Mouse (Mus musculus) A20 (cell line): Measurements from ENCODE around the gene Rab30.

Experiments
- DNase-seq: peaks from one replicate; pipeline ENCODE4 v3.0.0-alpha.2; 2011; ENCODE audit warnings: low read depth, low spot score

Rab30 gene

GRCm38 (mm10) chr7:92842254-92842653 lies 100.9 kb downstream of the Rab30 start:
- no peak for DNase-seq

DNA sequence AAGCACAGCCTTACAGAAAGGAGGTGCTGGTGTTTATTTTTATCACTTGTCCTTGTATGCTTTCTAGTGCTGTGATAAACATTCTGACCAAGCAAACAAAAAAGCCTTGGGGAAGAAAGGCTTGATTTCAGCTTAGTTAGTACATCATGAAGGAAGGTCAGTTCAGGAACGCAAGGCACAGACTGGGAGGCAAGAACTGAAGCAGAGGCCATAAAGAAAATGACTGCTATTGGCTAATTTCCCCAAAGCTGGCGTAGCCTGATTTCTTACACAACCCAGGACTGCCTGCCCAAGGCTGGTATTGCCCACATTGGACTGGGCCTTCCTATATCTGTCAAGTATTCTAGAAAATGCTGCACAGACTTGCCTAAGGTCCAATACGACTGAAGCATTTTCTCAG lies 106.8 kb downstream of the Rab30 start:
- no peak for DNase-seq

DNA sequence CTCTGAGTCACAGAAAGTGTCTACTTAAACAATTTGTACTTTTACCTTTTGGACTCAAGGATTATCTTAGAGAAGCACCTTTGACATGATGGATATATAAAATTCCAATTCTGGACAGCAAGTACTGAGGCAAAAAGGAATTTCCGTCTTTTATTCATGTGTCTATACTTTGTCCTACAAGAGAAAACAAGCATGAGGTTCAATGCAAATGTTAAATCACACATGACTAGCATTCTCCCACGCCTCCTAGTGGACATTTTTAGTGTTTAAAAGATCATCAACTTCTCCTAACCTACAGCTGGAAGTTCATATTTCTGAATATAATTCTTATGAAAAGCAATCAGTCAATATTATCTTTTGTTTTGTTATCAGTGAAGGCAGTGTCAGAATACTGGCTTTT lies 125.1 kb downstream of the Rab30 start:
- peak; percentile 83 for DNase-seq

DNA sequence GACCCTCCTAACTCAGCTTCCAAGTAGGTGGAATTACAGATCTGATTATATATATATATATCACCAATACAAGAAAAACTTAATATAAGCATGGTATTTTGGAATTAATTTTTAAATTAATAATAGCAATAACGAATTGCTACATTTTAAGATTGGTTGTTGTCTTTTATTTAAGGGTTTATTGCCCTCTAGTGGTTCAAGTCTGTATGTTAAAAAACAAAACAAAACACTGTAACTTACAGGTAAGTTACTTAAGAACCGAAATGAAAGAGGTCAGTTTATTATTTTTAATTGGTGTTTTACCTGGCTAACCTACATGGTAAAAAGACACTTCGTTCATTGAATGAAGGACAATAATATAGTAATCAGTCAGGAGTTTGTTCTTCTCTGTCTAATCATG lies 128.8 kb downstream of the Rab30 start:
- peak; percentile 67 for DNase-seq

DNA sequence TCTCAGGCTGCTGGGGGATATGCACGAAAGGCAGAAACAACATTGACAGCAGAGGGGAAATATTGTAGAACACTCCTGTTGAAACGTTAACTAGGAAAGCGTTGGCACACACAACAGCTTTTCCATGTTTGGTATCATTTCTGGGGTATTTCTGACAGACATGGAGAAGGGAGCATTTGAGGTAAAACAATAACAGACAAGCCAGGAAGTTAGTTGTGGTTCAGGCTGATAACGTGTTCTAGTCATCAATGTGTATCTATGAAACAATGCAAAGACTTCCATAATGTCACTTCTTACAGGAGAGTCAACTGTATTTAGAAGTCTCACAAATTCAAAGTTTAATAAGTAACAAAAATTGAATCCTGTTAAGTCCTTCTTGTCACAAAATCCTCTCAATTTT lies 130.2 kb downstream of the Rab30 start:
- no peak for DNase-seq

DNA sequence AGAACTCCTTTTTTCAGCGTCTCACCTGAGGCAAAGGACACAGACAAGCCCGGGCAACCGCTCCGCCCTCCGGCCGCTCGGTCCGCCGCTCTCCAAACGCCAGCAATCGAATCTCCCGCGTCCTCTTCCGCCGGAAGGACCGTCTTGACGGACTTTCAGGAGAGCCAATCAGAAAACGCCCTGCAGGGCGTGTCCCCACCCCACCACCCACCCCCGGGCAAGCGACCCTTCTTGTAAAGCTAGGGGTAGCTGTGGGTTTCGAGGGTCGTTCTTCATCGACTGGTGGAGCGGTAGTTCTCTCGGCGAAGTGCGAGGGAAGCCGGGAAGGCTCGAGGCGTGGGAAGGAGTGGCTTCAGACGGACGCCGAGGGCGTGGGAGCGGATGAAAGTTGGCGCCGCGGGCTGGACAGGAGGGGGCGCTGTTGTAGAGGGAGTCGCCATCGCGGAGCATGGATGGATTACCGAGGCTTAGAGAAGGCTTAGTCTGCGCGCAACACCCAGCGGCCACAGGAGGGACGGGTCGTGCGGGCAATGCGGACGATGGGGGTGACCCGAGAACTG lies 132.8 kb downstream of the Rab30 start, which contains the start of the genes Ddias and Prcp:
Gene Ddias (minus strand): TSS at position 132 of the 560 bp plus-strand sequence.
Gene Prcp (plus strand): TSS at position 355 of the 560 bp plus-strand sequence.
- peak; percentile 99 for DNase-seq

GRCm38 (mm10) chr7:92874761-92875408 lies 133.5 kb downstream of the Rab30 start:
- peak; percentile 100 for DNase-seq

DNA sequence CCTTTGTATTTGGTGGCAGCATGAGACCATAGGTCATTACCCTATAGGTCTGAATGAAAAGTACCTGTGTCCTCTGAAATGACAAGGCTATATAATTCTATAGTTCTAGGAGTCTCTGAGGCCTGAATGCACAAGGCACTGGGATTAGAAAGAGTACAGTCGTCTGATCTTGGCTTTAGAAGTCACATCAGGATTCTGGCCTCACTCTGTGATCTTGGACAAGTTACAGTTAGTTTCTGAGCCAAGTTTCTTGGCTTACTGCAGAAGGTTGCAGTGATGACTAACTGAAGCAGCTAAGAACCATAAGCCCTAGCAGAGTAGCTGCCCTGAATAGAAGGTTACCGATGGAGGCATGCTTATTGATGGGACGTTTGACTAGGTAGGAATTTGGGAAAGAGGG lies 134.7 kb downstream of the Rab30 start:
- DNase-seq = peak; percentile 81

DNA sequence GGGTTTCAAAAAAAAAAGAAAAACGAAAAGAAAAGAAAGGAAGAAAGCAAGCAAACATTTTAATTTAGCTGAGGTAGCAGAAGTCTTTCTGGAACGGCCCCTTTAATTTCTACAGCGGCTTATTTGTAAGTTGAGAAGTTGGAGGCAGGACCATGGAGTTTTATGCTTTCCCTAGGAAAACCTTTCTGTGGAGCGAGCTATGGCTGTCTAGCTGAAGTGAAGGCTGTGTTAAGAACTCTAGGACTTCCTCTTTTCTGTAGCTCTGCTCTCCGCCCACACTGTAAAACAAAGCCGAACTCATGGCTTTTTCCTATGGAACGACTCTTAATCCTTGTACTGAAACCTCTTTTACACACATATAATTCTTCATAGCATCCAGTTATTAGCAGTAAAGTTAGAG lies 135.1 kb downstream of the Rab30 start:
- peak; percentile 83 for DNase-seq

- DNase-seq = peak; percentile 96
Observed at GRCm38 (mm10) chr7:92878575-92879285, 137.3 kb downstream of the Rab30 start.

DNA sequence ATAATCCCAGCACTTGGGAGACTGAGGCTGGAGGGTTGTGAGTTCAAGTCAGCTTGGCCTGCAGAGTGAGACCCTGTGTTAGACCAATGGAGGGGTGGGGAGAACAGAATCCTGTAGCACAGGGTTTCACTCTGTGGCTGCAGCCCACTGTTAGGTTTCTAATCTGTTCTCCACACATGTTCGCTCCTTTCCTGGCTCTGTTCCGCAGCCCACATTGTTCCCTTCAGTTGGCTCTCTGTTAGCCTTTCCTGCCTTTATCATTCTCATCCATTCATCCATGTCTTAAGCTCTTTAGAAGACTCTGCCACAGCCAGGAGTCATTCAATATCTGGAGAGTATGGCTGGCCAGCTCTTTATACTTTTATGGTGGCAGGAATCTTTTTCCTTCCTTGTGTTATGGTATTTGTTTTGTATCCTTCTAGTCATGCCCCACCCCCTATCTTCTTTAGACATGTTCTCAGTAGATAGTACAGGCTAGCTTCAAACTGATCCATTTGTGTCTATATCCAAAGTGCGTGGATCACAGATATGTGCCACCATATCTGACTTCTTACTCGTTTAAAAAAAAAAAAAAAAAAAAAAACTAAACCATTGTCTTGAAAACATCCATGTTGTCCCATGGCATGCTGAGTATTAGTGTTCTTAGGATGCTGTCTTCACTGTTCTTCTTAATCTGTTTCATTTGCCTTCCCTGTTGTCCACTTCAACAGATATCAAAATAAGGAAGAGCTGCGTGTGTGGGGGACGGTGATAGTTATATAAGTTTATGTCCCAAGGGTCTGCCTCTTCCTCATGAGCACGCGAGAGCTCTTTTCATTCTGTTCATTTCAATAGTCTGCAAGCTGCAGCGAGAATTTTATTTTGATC lies 142.7 kb downstream of the Rab30 start:
- no peak for DNase-seq

DNA sequence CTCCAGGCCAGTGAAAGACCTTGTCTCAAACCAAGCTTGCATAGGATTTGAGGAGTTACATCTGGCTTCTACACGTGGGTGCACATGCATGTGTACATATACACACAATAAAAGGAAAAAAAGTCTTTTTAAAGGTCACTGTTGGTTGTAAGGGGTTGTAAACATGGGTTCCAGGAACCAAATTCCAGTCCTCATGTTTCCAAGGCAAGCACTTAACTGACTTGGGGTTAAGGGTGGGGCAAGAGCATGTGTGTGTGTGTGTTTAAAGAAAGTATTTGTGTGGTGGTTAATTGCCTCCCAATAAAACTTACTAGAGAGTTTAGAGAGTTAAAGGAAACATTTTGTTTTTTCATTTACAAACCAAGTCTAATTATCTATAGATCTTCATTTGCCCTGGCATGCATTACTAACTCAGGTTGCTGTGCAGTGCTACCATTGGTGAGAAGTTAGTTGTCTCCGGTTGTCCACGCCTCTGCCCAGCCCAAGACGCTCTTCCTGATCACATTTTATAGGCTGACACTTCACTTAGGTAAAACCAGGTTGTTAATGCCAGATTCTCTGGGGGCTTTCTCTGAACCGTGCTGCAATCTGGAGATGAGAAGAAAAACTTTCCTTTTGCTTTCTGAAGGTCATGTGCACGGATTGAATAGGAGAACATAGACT lies 143.7 kb downstream of the Rab30 start:
- DNase-seq = no peak

- no peak for DNase-seq
Observed at GRCm38 (mm10) chr7:92886801-92887200, 145.4 kb downstream of the Rab30 start.

- no peak for DNase-seq
Observed at GRCm38 (mm10) chr7:92887230-92887629, 145.8 kb downstream of the Rab30 start.

- no peak for DNase-seq
Observed at GRCm38 (mm10) chr7:92890211-92890610, 148.8 kb downstream of the Rab30 start.

DNA sequence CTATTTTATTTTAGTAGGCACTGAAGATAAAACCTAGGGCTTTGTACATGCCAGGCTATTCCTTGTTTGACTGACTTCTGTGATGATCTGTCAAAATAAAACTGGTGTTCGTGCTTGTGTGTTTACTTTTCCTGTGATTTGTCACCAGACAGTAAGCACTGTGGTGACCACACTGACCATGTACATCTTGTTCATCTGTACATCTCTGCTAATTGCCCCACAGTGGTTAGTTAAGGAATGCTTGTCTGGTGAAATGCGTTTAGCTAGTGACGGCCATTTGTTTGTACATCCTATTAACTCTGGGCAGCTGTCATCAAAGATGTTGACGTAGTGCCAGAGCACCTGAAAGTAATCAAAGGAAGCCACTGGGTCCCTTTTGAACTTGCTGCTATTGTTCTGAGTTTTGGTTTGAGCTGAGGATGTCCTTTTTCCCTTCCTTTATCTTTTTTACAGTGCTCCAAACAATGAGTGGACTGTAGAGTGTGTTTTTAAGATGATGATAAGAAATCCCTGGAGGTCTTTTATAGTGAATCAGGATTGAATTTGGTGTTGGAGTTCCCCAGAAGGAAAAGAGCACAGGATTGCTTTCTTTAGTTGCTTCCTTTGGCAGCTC lies 149.3 kb downstream of the Rab30 start:
- DNase-seq = no peak

DNA sequence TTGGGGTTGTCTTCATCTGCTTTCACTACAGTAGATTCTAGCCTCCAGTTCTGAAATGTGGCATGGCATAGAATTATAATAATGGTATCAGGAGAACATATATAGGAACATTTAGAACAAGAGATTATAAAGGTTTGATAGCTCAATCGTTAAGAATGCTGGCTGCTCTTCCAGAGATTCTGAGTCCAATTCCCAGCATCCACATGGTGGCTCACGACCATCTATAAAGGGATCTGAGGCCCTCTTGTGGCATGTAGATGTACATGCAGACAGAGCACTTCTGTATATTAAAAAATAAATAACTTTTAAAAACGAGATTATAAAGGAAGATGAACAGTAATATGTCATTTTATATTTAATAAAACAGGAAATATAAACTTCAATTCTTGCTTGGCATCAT lies 152.1 kb downstream of the Rab30 start:
- DNase-seq = peak; percentile 60
